Mouse (Mus musculus) urinary bladder, postnatal 25 days (tissue): Measurements from ENCODE around the gene Ap2b1.

Experiments
- DNase-seq: peaks from one replicate; pipeline ENCODE4 v3.0.0; 2022; ENCODE audit warnings: low spot score

Ap2b1 gene

DNA sequence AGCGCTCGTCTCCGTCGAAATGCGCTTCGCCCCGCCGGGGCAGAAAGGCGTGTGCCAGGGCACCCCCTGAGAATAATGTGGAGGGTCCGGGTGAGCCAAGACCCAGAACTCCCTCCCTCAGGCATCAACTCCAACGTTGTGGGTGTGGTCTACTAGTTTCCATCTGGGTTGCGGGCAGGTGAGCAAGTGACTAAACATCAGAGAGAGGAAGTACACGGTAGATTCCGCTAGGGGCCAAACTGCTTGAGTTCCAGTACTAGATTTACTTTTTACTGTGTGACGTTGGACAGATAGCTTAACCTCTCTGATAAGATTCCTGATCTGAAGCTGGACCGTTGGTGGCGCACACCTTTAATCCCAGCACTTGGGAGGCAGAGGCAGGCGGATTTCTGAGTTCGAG, 146.2 kb downstream of the Ap2b1 start:
- no peak for DNase-seq

DNA sequence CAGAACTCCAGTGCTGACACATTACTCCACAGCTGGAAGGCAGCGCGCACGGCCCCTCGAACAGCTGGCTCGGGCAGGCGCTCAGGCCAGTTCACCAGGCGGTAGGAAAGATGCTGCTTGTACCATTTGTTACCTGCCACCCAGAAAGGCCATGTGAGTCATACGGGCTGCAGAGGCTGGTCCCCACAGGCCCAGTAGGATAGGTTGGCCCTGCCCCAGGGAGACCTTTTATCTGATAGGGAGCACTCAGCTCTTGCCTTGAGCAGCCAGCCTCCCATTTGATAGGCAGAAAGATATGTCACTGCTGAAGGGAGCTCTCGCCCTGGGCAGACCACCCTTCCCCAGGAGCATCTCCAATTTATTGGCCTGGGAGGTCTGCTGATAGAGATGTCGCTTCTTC, 148.8 kb downstream of the Ap2b1 start:
- DNase-seq = no peak

DNA sequence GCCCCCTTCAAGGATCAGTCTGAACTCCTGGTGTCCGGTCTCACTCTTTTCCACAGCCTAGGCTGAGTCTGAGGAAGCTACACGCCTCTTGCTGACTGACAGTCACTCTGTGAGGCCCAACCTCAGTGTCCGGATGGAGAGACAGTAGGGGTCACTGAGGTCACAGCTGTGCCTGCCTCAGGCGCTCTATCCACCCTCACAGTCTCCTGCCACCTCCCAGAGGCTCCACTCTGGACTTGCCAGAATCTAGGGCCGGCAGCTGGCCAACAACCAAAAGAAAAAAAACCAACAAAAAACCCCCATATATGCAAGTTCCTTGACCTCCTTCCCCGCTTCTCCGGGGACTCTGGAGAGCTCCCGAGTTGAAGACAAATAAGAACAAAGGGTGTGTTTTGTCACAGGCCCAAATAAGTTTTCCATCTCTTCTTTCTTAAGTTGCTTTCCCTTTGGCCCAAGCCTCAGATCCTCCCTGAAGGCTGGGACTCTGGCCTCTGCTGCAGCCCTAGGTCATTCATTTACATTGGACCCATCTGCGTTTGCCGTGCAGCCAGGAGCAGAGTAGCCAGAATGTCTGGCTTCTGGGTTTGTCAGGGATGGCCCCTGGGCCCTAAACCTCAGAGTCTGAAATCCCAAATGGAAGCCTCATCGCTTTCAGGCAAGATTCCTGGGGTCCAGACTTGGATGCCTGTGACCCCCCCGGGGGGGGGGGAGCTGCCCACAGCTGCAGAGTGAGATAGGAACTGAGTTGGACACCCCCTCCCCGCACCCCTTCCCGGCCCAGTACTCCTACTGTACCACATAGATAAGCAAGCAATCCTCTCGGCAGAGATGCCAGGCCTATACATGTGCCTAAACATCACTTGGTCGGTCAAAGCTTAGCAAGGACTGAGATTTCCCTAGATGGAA, 149.4 kb downstream of the Ap2b1 start:
- no peak for DNase-seq

DNA sequence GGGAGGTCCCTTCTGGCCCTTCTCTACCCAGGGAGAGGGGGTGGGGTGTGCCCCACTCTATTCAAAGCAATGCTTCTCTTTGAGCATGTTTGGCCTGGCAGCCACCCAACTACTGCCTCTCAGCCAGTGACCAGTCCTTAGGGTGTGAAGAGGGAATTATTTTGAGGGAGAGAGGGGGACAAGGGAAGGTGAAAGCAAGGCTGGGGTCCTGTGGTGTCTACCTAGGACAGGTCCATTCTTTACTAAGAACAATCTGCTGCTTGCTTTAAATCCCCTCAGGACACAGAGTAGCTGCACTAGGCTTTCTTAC, 150.1 kb downstream of the Ap2b1 start:
- DNase-seq = peak; percentile 41

DNA sequence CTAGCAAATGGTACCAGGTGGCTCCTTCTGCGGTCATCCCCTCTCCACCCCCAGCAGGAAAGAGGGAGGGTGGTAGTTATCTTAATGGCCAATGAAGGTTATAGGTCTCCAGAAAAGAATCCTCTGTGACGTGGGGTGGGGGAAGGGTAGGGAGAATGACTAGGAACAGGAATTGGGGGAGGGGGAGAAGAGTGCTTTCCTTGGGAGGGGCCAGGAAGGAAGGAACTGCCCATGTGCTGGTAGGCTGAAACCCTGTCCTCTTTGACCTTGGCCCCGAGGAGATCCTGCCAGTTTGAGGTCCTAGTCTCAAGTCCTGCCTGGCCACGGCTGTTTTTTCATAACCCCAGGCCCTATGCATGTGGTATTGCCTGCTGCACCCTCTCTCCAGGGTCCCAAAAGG, 150.5 kb downstream of the Ap2b1 start:
- no peak for DNase-seq

DNA sequence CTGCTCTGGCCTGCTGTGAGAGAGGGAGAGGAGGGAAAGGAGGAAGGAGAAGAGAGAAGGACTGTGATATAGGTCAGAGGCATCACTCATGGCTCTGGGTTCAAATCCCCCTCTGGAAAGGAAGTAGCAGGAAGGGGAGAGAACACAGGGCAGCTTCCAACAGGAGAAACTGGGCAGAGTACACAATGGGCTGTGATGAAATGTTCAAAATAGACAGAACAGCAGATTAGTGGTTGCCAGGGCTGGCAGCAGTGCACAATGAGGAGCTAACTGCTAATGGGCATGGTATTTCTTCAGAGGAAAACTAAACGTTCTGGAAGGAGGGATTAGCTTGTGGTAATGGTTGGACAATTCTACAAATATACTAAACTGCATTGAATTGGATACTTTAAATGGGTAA, 151.7 kb downstream of the Ap2b1 start:
- no peak for DNase-seq

DNA sequence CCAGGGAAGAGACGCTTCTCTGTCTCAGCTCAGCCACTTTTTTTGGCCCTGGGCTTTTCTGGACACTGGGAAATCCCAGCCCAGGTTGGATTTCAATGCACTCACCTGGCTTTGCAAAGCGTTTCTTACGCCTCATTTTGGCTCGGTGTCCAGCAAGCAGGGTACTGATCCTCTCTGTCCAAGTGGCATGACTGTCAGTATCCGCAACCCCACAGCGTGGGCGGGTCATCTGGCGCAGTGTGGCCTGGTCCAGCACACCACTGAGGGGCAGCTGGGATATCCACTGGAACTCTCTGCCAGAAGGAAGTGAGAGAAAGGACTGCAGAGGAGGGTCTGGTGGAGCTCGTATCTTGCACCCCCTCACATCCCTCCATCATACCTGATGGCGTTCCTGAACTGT, 152.5 kb downstream of the Ap2b1 start:
- no peak for DNase-seq

DNA sequence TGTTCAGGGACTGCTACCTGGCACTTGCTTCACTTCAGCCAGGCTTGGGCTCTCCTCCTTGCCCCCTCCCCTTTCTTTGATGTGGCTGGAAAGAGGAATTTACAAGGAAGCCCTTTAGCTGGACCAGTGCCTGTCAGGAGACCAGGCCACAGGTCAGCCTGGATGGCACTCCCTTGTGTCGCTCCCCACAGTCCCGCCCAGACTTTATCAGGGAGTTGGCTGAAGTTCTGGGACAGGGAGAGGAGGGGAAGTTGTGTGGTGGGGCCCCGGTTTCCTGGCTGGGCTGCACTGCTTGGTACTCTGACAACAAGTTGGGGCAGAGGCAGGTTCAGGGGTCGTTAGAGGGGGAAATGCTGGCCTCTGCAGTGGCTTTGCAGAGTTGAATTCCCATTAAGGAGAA, 155.7 kb downstream of the Ap2b1 start:
- DNase-seq = no peak
